Mouse (Mus musculus): Measurements from ENCODE around the gene Abcf2. TPM values are rescaled to one million over a fixed set of nuclear protein-coding genes. Genes with fewer than 3 reads are reported as not detected.

Gene Abcf2
- polyA plus RNA-seq (2015; fragmentation: Nextera tagmentation; extraction: Ambion mirVana) = 118 TPM in 2 replicates

DNA sequence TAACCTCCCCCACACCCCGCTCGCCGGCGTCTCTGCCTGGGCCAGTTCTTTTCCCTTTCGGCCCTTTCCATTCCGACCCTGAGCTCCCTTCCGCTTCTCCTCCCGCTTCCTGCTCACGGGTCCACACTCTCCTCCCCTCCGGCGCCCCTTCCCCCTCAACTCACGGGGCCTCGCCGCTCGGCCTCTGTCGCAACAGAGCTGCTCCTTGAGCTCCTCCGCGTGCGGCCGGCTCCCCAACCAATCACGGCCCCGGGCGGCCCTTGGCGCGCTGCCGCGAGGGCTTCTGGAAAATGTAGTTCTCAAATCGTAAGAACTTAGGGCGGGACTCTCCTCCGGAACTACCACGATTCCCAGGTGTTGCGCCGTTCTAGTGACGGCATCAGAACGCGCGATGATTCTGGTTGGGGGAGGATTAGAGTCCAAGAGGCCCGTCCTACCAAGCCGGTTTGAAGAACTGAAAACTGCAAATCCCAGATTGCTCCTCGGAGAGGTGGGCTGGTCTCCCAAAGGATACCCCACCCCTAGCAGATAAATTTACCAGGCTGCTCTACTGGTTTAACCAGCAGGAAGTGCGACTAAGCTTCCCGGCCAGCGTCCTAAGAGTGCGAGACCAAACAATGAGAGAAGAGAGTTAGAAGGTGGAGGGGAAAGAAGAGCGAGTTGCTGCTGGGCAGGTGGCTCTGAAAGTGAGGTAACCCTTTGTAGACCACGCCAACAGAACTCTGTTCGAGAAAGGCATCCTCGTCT, at the start of gene Abcf2:
Abcf2 (minus strand) TSS at position 285 of the 747 bp plus-strand sequence.
- Histone ChIP-seq H3K9ac (peak within 1 kb of the TSS; percentile 84), H3K27me3 (no peaks in the 10 kb centered on the region), H3K4me3 (replicated peaks) (peak within 1 kb of the TSS; percentile 90), H3K36me3 (peaks cover 31% of the 10 kb centered on the region), H3K4me2 (peak within 1 kb of the TSS; percentile 84), H3K9me3 (replicated peaks) (no peaks in the 10 kb centered on the region), H3K27ac (peak within 1 kb of the TSS; percentile 90), H3K4me1 (peaks cover 13% of the 10 kb centered on the region)
- under 1% methylated on average over 48 of the region's 48 CpGs for WGBS
- ATAC-seq (replicated peaks; ENCODE audit: low FRiP score) = peak; percentile 98

DNA sequence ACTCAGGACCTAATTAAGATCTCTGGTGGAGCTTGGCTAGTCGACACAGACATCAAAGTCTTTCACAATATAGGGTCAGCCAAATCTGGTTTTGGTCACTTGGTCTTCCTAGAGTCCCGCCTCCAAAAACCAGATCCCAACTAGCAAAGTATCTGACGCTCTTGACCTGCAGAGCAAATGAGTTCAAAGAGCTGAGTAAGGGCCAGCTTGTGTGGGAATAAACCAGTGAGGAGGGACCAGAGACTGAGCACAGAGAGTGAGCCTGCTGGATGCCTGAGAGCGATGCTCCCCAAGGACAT, 47.5 kb upstream of the Abcf2 start:
- no peaks in the 10 kb centered on the region for H3K36me3 ChIP-seq
- no peak overlapping the region for H3K9ac ChIP-seq
- no peaks in the 10 kb centered on the region for H3K9me3 ChIP-seq (replicated peaks)
- no peak overlapping the region for H3K4me3 ChIP-seq (replicated peaks)
- ATAC-seq (replicated peaks; ENCODE audit: low FRiP score) = no peak
- 27% methylated on average over 4 of the region's 4 CpGs for WGBS
- H3K27me3 ChIP-seq = peaks cover 36% of the 10 kb centered on the region
- peaks cover 29% of the 10 kb centered on the region for H3K4me1 ChIP-seq
- H3K4me2 ChIP-seq = peak overlapping the region; percentile 88
- no peak overlapping the region for H3K27ac ChIP-seq

DNA sequence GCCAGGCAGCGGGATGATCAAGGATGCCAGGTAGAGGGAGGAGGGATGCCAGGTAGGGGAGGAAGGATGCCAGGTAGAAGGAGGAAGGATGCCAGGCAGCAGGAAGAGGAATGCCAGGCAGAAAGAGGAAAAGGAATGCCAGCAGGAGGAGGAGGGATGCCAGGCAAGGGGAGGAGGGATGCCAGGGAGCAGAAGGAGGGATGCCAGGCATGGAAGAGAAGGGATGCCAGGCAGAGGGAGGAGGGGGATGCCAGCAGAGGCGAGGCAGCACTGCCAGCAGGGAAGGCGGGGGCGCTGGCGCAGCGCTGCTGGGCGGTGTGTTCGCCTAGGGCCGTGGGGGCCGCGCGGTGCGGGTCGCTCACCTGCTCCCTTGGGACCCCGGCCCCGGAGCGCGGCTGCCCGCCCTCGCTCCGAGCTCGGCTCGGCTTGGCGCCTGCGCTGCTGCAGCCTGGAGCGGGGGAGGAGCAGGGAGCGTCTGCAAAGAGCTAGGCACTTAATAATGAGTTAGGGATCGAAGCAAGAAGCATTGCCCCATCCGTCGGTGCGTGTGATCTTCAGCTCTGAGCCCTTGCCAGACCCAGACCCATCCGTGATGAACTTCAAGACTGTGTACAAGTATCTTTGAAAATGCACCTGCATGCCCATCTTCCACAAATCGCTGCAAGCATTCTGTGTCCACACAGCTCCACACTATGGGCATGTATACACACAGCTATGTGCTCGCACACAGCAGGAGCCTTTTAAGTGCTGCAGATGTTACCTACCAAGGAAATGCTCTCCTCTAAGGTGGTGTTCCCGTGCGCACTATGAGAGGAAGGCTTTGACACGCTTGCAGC, 46.9 kb upstream of the Abcf2 start, which contains the start of gene Smarcd3:
Smarcd3 (minus strand) TSS at position 426 of the 836 bp plus-strand sequence.
- H3K4me1 ChIP-seq = peaks cover 29% of the 10 kb centered on the region
- H3K4me2 ChIP-seq = peak within 1 kb of the TSS; percentile 88
- H3K4me3 ChIP-seq (replicated peaks) = peak within 1 kb of the TSS; percentile 59
- peak within 1 kb of the TSS; percentile 49 for H3K9ac ChIP-seq
- no peaks in the 10 kb centered on the region for H3K36me3 ChIP-seq
- no peak within 1 kb of the TSS for H3K27ac ChIP-seq
- 2% methylated on average over 36 of the region's 37 CpGs for WGBS
- H3K27me3 ChIP-seq = peaks cover 36% of the 10 kb centered on the region
- peak; percentile 76 for ATAC-seq (replicated peaks; ENCODE audit: low FRiP score)
- no peaks in the 10 kb centered on the region for H3K9me3 ChIP-seq (replicated peaks)

DNA sequence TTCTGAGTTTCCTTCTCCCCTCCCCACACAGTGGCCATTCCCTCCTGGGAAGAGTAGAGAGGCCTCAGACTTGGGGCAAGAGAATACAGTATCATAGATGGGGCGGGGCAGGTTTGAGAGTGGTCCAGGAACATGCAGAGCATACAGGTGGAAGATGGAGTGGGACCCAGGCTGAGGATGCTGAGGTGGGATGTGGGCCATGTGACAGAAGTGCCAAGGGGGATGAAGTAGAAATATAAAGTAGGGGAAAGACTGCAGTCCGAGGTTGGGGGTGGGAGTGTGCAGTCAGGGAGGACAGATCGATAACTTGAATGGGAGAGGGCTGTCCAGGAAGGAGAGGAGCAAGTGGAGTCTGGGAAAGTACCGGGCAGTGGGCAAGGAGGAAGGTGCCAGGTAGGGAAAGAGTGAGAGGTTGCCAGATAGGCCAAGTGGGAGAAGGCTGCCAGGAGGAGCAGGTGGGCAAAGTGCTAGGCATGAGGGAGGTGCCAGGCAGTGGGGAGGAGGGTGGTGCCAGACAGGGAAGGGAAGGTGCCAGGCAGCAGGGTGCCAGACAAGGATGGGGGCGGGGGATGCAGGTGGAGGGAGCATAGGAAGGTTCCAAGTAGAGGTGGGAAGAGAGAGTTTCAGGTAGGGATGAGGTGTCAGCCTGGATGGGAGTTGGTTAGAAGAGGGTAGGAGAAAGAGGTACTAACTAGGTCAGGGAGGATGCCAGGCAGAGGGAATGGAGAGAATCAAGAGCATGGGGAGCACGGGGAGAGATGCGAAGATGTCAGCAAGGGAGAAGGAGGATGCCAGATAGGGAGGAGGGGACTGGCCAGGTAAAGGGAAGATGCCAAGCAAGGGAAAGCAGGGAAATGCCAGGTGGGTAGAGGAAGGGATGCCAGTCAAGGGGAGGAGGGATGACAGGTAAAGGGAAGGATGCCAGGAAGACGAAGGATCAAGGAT, 46.0 kb upstream of the Abcf2 start:
- Histone ChIP-seq H3K4me3 (replicated peaks) (peak overlapping the region; percentile 59), H3K27me3 (peaks cover 36% of the 10 kb centered on the region), H3K9me3 (replicated peaks) (no peaks in the 10 kb centered on the region), H3K4me1 (peaks cover 29% of the 10 kb centered on the region), H3K9ac (peak overlapping the region; percentile 49; the same call in 1 of the 2 replicates), H3K36me3 (no peaks in the 10 kb centered on the region), H3K4me2 (peak overlapping the region; percentile 88), H3K27ac (no peak overlapping the region)
- WGBS = 45% methylated on average over 8 of the region's 8 CpGs
- no peak; the same call in 1 of the 2 replicates for ATAC-seq (replicated peaks; ENCODE audit: low FRiP score)

DNA sequence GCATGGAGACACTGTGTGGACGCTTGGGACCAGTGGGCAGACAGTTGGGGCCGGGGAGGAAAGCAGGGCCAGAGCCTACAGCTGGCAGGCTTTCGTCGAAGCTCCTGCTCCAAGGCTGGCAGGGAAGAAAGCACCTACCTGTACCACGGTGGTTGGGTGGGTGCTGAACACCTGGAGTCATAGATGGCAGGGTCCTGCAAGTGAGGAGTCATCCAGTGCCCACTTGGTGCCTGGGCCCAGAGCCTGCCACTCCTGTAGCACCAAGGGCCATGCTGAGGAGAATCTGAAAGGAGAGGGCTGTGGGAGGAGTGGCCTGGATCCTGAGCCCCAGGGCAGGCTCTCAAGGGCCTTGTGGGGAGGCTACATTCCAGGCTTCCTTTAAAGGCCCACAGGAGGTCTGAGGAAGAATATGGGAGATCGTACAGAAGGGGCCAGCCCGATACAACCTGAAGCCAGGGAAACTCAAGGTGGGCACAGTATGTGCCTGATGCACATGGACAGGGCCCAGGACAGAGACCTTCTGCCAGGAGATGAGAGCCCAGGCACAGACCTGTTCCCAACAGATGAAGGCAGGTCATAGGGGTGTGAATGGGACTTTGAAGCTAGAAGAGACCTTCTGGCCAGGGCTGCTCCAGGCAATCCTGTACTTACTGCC, 45.2 kb upstream of the Abcf2 start:
- H3K4me3 ChIP-seq (replicated peaks) = no peak overlapping the region
- H3K27ac ChIP-seq = no peak overlapping the region
- H3K4me2 ChIP-seq = no peak overlapping the region
- peaks cover 36% of the 10 kb centered on the region for H3K27me3 ChIP-seq
- H3K9ac ChIP-seq = no peak overlapping the region
- no peak for ATAC-seq (replicated peaks; ENCODE audit: low FRiP score)
- H3K9me3 ChIP-seq (replicated peaks) = no peaks in the 10 kb centered on the region
- peaks cover 29% of the 10 kb centered on the region for H3K4me1 ChIP-seq
- 76% methylated on average over 7 of the region's 7 CpGs for WGBS
- no peaks in the 10 kb centered on the region for H3K36me3 ChIP-seq

DNA sequence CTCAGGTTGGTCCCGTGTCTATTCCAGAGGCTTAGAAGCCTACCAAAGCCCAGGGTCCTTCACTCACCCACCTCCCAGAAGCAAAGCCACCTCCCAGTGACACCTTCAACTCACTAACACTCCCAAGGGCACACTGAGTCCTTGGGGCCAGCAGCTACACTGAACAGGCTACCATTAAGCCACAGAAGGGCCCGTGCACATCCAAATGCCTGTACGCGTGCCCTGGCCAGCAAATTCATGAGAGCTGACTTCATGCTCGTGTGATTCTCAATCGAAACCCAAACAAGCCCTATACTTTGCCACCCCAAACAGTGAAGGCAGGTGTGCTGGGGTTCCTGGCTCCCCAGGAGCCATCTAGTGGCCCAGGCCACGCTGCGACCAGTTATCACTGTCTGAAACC, 43.4 kb upstream of the Abcf2 start:
- Histone ChIP-seq H3K4me2 (no peak overlapping the region), H3K4me3 (replicated peaks) (no peak overlapping the region), H3K4me1 (peaks cover 29% of the 10 kb centered on the region), H3K36me3 (no peaks in the 10 kb centered on the region), H3K9ac (no peak overlapping the region), H3K27ac (no peak overlapping the region), H3K27me3 (peaks cover 34% of the 10 kb centered on the region), H3K9me3 (replicated peaks) (no peaks in the 10 kb centered on the region)
- WGBS = 73% methylated on average over 8 of the region's 8 CpGs
- no peak for ATAC-seq (replicated peaks; ENCODE audit: low FRiP score)

DNA sequence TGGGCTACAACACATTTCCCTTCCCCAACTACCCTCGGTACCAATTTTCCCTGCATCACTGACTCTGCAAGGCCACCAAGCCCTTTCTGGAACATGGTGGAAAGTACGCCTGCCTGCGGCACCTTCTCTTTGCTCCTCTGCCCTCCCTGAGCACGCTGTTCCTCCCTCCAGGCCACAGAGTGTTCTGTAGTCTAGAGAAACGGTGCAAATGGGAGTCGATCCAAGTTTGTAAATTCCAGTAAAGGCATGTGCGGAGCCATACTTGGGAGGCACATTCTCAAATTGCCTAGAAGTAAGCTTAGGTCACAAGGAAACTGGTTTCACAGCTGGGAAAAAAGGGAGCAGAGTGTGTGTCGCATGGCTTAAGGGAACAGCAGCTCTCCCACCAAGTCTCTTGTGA, 42.8 kb upstream of the Abcf2 start:
- Histone ChIP-seq H3K9ac (no peak overlapping the region), H3K27ac (no peak overlapping the region), H3K27me3 (peaks cover 32% of the 10 kb centered on the region), H3K4me1 (peaks cover 29% of the 10 kb centered on the region), H3K4me3 (replicated peaks) (no peak overlapping the region), H3K36me3 (no peaks in the 10 kb centered on the region), H3K9me3 (replicated peaks) (no peaks in the 10 kb centered on the region), H3K4me2 (no peak overlapping the region)
- no peak for ATAC-seq (replicated peaks; ENCODE audit: low FRiP score)
- WGBS = 58% methylated on average over 8 of the region's 8 CpGs

DNA sequence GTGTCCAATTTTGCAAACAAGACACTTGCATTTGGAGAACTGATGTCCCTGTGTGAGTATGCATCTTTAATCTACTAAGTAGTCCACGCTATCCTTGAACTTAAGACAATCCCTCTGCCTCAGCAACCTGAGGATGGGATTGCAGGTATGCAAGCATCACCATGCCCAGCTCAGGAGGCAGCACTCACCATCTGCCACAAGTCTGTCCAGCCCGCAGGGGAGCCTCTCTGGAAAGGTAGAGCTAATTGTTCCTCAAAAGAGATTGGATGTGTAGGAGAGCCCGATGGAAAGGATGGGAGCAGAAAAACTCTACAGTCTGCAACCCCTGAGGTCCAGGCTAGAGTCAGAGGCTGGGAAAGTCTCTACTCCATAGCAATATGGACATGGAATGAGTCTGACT, 41.7 kb upstream of the Abcf2 start:
- Histone ChIP-seq H3K9me3 (replicated peaks) (no peaks in the 10 kb centered on the region), H3K4me3 (replicated peaks) (no peak overlapping the region), H3K27ac (no peak overlapping the region), H3K4me2 (no peak overlapping the region), H3K4me1 (peaks cover 18% of the 10 kb centered on the region), H3K9ac (no peak overlapping the region), H3K36me3 (no peaks in the 10 kb centered on the region), H3K27me3 (peaks cover 21% of the 10 kb centered on the region)
- 84% methylated on average over 3 of the region's 3 CpGs for WGBS
- no peak for ATAC-seq (replicated peaks; ENCODE audit: low FRiP score)

DNA sequence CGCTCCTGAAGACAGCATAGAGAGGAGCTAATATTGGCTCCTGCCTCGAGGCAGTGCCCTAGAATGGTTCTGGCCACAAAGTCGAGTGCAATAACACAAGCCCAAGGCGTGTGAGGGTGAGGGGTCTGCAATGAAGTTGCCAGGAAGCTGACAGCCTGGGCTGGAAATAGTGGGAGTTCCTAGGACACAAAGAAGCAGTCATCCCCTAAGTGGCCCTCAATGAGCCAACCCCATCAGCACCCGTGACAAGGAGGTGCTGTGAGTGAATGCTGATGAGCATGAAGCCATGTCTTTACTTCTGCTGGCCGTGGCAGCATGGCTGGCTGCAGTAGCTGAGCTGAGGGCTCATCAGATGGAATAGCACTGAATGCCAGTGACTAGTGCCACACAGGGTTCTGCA, 37.8 kb upstream of the Abcf2 start:
- H3K9ac ChIP-seq = no peak overlapping the region
- no peaks in the 10 kb centered on the region for H3K27me3 ChIP-seq
- no peak overlapping the region for H3K4me2 ChIP-seq
- peaks cover 15% of the 10 kb centered on the region for H3K4me1 ChIP-seq
- ATAC-seq (replicated peaks; ENCODE audit: low FRiP score) = no peak
- WGBS = 51% methylated on average over 6 of the region's 6 CpGs
- H3K4me3 ChIP-seq (replicated peaks) = no peak overlapping the region
- H3K27ac ChIP-seq = no peak overlapping the region
- H3K9me3 ChIP-seq (replicated peaks) = no peaks in the 10 kb centered on the region
- H3K36me3 ChIP-seq = no peaks in the 10 kb centered on the region

DNA sequence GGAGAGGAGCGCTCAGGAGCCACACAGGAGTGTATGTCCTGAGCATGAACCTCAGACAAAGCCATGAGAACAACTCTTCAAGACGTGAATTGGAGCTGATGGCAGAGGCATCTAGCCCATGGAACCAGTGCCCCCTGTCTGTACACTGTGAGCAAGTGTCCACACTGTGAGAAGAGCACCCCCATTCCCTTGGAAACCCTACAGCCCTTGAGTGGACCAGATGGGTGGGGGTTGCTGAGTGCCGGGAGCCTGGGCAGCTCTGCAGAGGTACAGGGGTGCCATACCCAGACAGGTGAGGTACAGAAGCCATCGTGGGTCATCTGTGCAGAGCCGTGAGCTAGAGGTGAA, 35.0 kb upstream of the Abcf2 start:
- no peak overlapping the region for H3K4me2 ChIP-seq
- no peak overlapping the region for H3K27ac ChIP-seq
- no peak overlapping the region for H3K9ac ChIP-seq
- no peaks in the 10 kb centered on the region for H3K9me3 ChIP-seq (replicated peaks)
- ATAC-seq (replicated peaks; ENCODE audit: low FRiP score) = 0 out of 2 replicates have a peak, but pooled peaks have one; percentile 17
- peaks cover 17% of the 10 kb centered on the region for H3K4me1 ChIP-seq
- WGBS = 66% methylated on average over 5 of the region's 5 CpGs
- H3K36me3 ChIP-seq = no peaks in the 10 kb centered on the region
- no peaks in the 10 kb centered on the region; the same call in 1 of the 2 replicates for H3K27me3 ChIP-seq
- H3K4me3 ChIP-seq (replicated peaks) = no peak overlapping the region
